Mouse (Mus musculus) small intestine, adult 2 months (tissue): ENCODE results near the gene Prkg1.

Source experiments
- CTCF ChIP-seq: fragments of 200-500 bp; IDR thresholded peaks from 2 replicates; pipeline ENCODE4 v1.5.1; 2012; ENCODE audit warnings: low read depth, mild to moderate bottlenecking, control low read depth, inconsistent platforms, low read length, moderate library complexity, mixed read lengths; ENCODE audit not compliant: insufficient replicate concordance, insufficient read length; ENCODE audit errors: extremely low read depth
- POLR2A ChIP-seq: fragments of 200-500 bp; IDR thresholded peaks from 2 replicates; pipeline ENCODE4 v1.6.1; 2012; ENCODE audit warnings: low read depth, mild to moderate bottlenecking, control low read depth, inconsistent platforms, low read length, moderate library complexity

GRCm38 (mm10) chr19:31104764-31105163 lies 660.1 kb downstream of the Prkg1 start:
- TF ChIP-seq POLR2A (no peak), CTCF (no peak)
